Mouse (Mus musculus) ES-Bruce4 (cell line): ENCODE data around the gene Neurl1a. TPM values are rescaled to one million over a fixed set of nuclear protein-coding genes. Genes with fewer than 3 reads are reported as not detected.

Experiments used
- H3K27ac ChIP-seq: 2 replicates; pipeline ENCODE4 v1.5.1; 2012; ENCODE audit warnings: low read length, inconsistent platforms; ENCODE audit not compliant: insufficient read depth
- H3K27me3 ChIP-seq: 2 replicates; pipeline ENCODE4 v1.6.1; 2012; ENCODE audit warnings: mild to moderate bottlenecking, low read length, inconsistent platforms; ENCODE audit not compliant: control insufficient read depth, poor library complexity, insufficient read depth, severe bottlenecking
- H3K36me3 ChIP-seq: 2 replicates; pipeline ENCODE4 v1.6.1; 2012; ENCODE audit warnings: inconsistent platforms, mild to moderate bottlenecking, low read length, moderate library complexity; ENCODE audit not compliant: control insufficient read depth, poor library complexity, insufficient read depth, severe bottlenecking
- H3K4me1 ChIP-seq: one replicate; pipeline ENCODE4 v1.8.1; 2011; ENCODE audit warnings: low read length; ENCODE audit not compliant: control insufficient read depth, insufficient read depth
- H3K4me3 ChIP-seq: 2 replicates; pipeline ENCODE4 v1.5.1; 2011; ENCODE audit warnings: low read depth, mild to moderate bottlenecking, low read length
- H3K9ac ChIP-seq: 2 replicates; pipeline ENCODE4 v1.6.1; 2012; ENCODE audit warnings: low read depth, mild to moderate bottlenecking, inconsistent platforms; ENCODE audit not compliant: poor library complexity, severe bottlenecking
- H3K9me3 ChIP-seq: replicated peaks from 2 replicates; pipeline ENCODE4 v1.6.1; 2012; ENCODE audit warnings: mild to moderate bottlenecking, low read length, inconsistent platforms; ENCODE audit not compliant: control insufficient read depth, poor library complexity, insufficient read depth, severe bottlenecking
- CTCF ChIP-seq: IDR thresholded peaks from one replicate; pipeline ENCODE4 v1.8.1; 2011; ENCODE audit warnings: low read depth, low read length
- EP300 ChIP-seq: IDR thresholded peaks from 2 replicates; pipeline ENCODE4 v1.6.1; 2011; ENCODE audit warnings: low read depth, low read length; ENCODE audit not compliant: insufficient read depth
- POLR2A ChIP-seq: IDR thresholded peaks from one replicate; pipeline ENCODE4 v1.8.1; 2011; ENCODE audit warnings: low read length; ENCODE audit not compliant: insufficient read depth
- polyA plus RNA-seq: library from polyadenylated mRNA; stranded (reverse); fragments of >200 nt; gene quantifications from 2 replicates; pipeline ENCODE4 v1.2.4, GENCODE M21; 2011; ENCODE audit warnings: low read depth; ENCODE audit not compliant: missing spikeins, insufficient read depth, insufficient read length

Neurl1a gene
- polyA plus RNA-seq, 1 experiment, result 8.1 TPM

GRCm38 (mm10) chr19:47255919-47256318, 77.3 kb downstream of the Neurl1a start:
- H3K4me3 ChIP-seq, result no peak overlapping the region

GRCm38 (mm10) chr19:47259581-47259980, 81.0 kb downstream of the Neurl1a start:
- H3K36me3 ChIP-seq, result no peaks in the 10 kb centered on the region
- no peak overlapping the region for H3K4me3 ChIP-seq
- no peak for TF ChIP-seq POLR2A
- peak; percentile 75 for TF ChIP-seq CTCF
- TF ChIP-seq EP300, result no peak
- no peaks in the 10 kb centered on the region for H3K4me1 ChIP-seq
- H3K9me3 ChIP-seq, result no peaks in the 10 kb centered on the region
- H3K9ac ChIP-seq, result no peak overlapping the region
- H3K27me3 ChIP-seq, result no peaks in the 10 kb centered on the region
- no peak overlapping the region for H3K27ac ChIP-seq

More at GRCm38 (mm10) chr19:47255919-47256318, 77.3 kb downstream of the Neurl1a start:
- Histone ChIP-seq H3K36me3 (no peaks in the 10 kb centered on the region), H3K9me3 (no peaks in the 10 kb centered on the region), H3K4me1 (no peaks in the 10 kb centered on the region), H3K9ac (no peak overlapping the region), H3K27ac (no peak overlapping the region), H3K27me3 (no peaks in the 10 kb centered on the region)
- TF ChIP-seq POLR2A (no peak), CTCF (no peak), EP300 (no peak)

GRCm38 (mm10) chr19:47261196-47261595, 82.6 kb downstream of the Neurl1a start:
- Histone ChIP-seq H3K4me3 (no peak overlapping the region), H3K9ac (no peak overlapping the region), H3K27ac (no peak overlapping the region), H3K36me3 (no peaks in the 10 kb centered on the region), H3K4me1 (no peaks in the 10 kb centered on the region), H3K9me3 (no peaks in the 10 kb centered on the region), H3K27me3 (no peaks in the 10 kb centered on the region)
- TF ChIP-seq POLR2A, result no peak
- no peak for TF ChIP-seq EP300
- no peak for TF ChIP-seq CTCF

- Histone ChIP-seq H3K9ac (no peak overlapping the region), H3K27me3 (no peaks in the 10 kb centered on the region), H3K4me3 (no peak overlapping the region), H3K36me3 (no peaks in the 10 kb centered on the region), H3K27ac (no peak overlapping the region), H3K4me1 (no peaks in the 10 kb centered on the region), H3K9me3 (no peaks in the 10 kb centered on the region)
- TF ChIP-seq EP300 (no peak), POLR2A (no peak), CTCF (no peak)
Observed at GRCm38 (mm10) chr19:47263621-47264020, 85.0 kb downstream of the Neurl1a start.

- Histone ChIP-seq H3K27ac (no peak overlapping the region), H3K27me3 (no peaks in the 10 kb centered on the region), H3K4me3 (no peak overlapping the region), H3K9ac (no peak overlapping the region), H3K9me3 (no peaks in the 10 kb centered on the region), H3K36me3 (no peaks in the 10 kb centered on the region), H3K4me1 (no peaks in the 10 kb centered on the region)
- TF ChIP-seq CTCF (peak; percentile 97), POLR2A (no peak)
Observed at GRCm38 (mm10) chr19:47264322-47265092, 85.9 kb downstream of the Neurl1a start.

GRCm38 (mm10) chr19:47266070-47266801, 87.6 kb downstream of the Neurl1a start:
- Histone ChIP-seq H3K4me1 (no peaks in the 10 kb centered on the region), H3K4me3 (no peak overlapping the region), H3K36me3 (no peaks in the 10 kb centered on the region), H3K9me3 (no peaks in the 10 kb centered on the region), H3K9ac (no peak overlapping the region), H3K27me3 (no peaks in the 10 kb centered on the region), H3K27ac (no peak overlapping the region)
- TF ChIP-seq CTCF, result no peak
- no peak for TF ChIP-seq EP300
- TF ChIP-seq POLR2A, result no peak
